Mouse (Mus musculus) naive thymus-derived CD4-positive, alpha-beta T cell, adult 5 months (primary cell): Measurements from ENCODE around the gene Lin52. TPM values are rescaled to one million over a fixed set of nuclear protein-coding genes. Genes with fewer than 3 reads are reported as not detected.

Source experiments
- polyA plus RNA-seq: library from polyadenylated mRNA; unstranded; fragments of 100-300 nt; shearing (Covaris generic); gene quantifications from one replicate; pipeline ENCODE4 v1.2.1, GENCODE M21; 2017

Lin52 gene
- polyA plus RNA-seq: 30.2 TPM

GRCm38 (mm10) chr12:84450718-84451646, at the start of gene Lin52, which contains the start of gene Aldh6a1:
Lin52 (plus strand) TSS chr12:84451422.
Aldh6a1 (minus strand) TSS chr12:84451004.

GRCm38 (mm10) chr12:84408819-84409507, 42.3 kb upstream of the Lin52 start, which contains the start of the genes Entpd5 and Bbof1:
Entpd5 (minus strand) TSS chr12:84409029.
Bbof1 (plus strand) TSS chr12:84409071.

GRCm38 (mm10) chr12:84416834-84417604, 34.2 kb upstream of the Lin52 start, which contains the start of gene Rnf113a2:
Rnf113a2 (plus strand) TSS chr12:84417196.

GRCm38 (mm10) chr12:84569336-84569970, 118.2 kb downstream of the Lin52 start, which contains the start of gene Vsx2:
Vsx2 (plus strand) TSS chr12:84569762.

Other genes with a start within 250 kb of the Lin52 start
- 168 TPM for gene Elmsan1, start 232.5 kb upstream of the Lin52 start, polyA plus RNA-seq
- gene Ptgr2, start 166.2 kb upstream of the Lin52 start, polyA plus RNA-seq: 15.8 TPM
- 73.0 TPM for gene Zfp410, start 134.6 kb upstream of the Lin52 start, polyA plus RNA-seq
- gene Coq6, start 89.8 kb upstream of the Lin52 start, polyA plus RNA-seq: 20.6 TPM
- gene Fam161b, start 89.6 kb upstream of the Lin52 start, polyA plus RNA-seq: 1.5 TPM
- 63.8 TPM for gene Entpd5, start 42.4 kb upstream of the Lin52 start, polyA plus RNA-seq
- 2.0 TPM for gene Bbof1, start 42.4 kb upstream of the Lin52 start, polyA plus RNA-seq
- 35.5 TPM for gene Rnf113a2, start 34.2 kb upstream of the Lin52 start, polyA plus RNA-seq
- gene Aldh6a1, start 418 bp upstream of the Lin52 start, polyA plus RNA-seq: 24.0 TPM
- not detected for gene Vsx2, start 118.3 kb downstream of the Lin52 start, polyA plus RNA-seq
- 20.3 TPM for gene Abcd4, start 166.0 kb downstream of the Lin52 start, polyA plus RNA-seq
- not detected for gene Vrtn, start 189.6 kb downstream of the Lin52 start, polyA plus RNA-seq
- gene Syndig1l, start 247.4 kb downstream of the Lin52 start, polyA plus RNA-seq: not detected